ENCODE assay signal across 15 mouse cellular contexts in genomic region chr6:114790084-114790483, GRCm38 (mm10).
"Had no signal": no experiment of that assay in that cellular context is flagged by ENCODE, and none has a peak within 500 bp of the region (broad histone marks: within the 10 kb centered on the region; RNA-seq: fewer than 3 reads in every experiment).

No protein-coding gene starts in this region.

- H3K27ac ChIP-seq: layer of hippocampus, adult 2 months; limb, embryonic 10.5 days; liver, embryonic 15.5 days; midbrain, embryonic 10.5 days; neural tube, embryonic 12.5 days; stomach, postnatal 0 days had no signal

- H3K27me3 ChIP-seq: liver, embryonic 15.5 days; neural tube, embryonic 12.5 days had no signal

- ATAC-seq: lung, postnatal 0 days had no signal

- H3K4me1 ChIP-seq: liver, embryonic 15.5 days; neural tube, embryonic 12.5 days had no signal

- H3K4me3 ChIP-seq: layer of hippocampus, adult 2 months; limb, embryonic 10.5 days; liver, embryonic 15.5 days; midbrain, embryonic 10.5 days; myocyte; neural tube, embryonic 12.5 days had no signal

- DNase-seq: kidney, adult 8-10 months; kidney, postnatal 4 days; lung, adult 2 months; lung, postnatal 36 days; midbrain, embryonic 14.5 days; right cerebral cortex, postnatal 25 days; thymus, postnatal 4 days had no signal
